Mouse (Mus musculus) erythroblast, embryonic 14.5 days (primary cell): ENCODE data around the gene Txnip.

ENCODE experiments used
- GATA1 ChIP-seq: IDR thresholded peaks from 2 replicates; pipeline ENCODE4 v1.6.1; 2012; ENCODE audit warnings: low read length, inconsistent platforms, mixed read lengths
- TAL1 ChIP-seq: IDR thresholded peaks from 3 replicates; pipeline ENCODE4 v1.6.1; 2012; ENCODE audit warnings: low read length, inconsistent platforms, mixed read lengths

- no peak for TF ChIP-seq GATA1
- no peak for TF ChIP-seq TAL1
Measured at GRCm38 (mm10) chr3:96545565-96545964, 12.2 kb upstream of the Txnip start.
